Mouse (Mus musculus) lung, postnatal 0 days (tissue): ENCODE measurements around the gene Lrrc74b.
A peak's percentile ranks its signal among the peaks of the same experiment; 100 is the strongest.

ENCODE experiments used
- CTCF ChIP-seq: IDR thresholded peaks from 2 replicates; pipeline ENCODE4 v1.5.1; 2016; ENCODE audit warnings: antibody characterized with exemption, mild to moderate bottlenecking
- EP300 ChIP-seq: IDR thresholded peaks from 2 replicates; pipeline ENCODE4 v1.6.1; 2016; ENCODE audit warnings: antibody characterized with exemption, mild to moderate bottlenecking, control low read depth

DNA sequence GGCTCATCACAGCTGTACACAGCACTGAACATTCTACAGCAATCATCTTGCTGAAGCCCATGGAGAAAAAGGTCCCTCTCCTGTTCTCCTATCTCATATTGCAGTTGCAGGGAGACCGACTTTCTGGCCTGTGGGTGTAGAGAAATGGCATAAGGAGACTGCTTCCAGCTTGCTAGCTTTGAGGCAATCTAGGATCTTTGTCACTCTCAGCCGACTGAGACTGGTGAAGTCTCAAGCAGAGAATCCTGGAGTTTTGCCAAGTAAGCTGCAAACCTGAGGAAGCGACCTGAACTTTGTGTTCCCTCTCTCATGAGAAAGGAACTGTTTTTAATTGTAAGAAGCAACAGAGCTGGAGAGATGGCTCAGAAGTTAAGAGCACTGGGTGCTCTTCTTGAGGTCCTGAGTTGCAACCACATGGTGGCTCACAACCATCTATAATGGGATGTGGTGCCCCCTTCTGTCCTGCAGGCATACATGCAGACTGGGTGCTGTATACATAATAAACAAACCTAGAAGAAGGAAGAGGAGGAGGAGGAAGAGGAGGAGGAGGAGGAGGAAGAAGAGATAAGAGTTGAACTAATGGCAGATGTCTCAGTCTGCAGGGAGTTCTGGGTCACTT, 40.0 kb upstream of the Lrrc74b start:
- TF ChIP-seq CTCF, result peak; percentile 49
- TF ChIP-seq EP300, result no peak
